Mouse (Mus musculus) yolk sac, embryonic 10.5 days (tissue): Measurements from ENCODE around the gene Tmem143.
"Not testable (repeated sequence)": the region's sequence is repeated elsewhere in the genome, so short reads cannot be mapped to it uniquely, and the experiment has no call there.

ENCODE experiments used
- DNase-seq: peaks from one replicate; pipeline ENCODE4 v3.0.0-alpha.2; 2017; ENCODE audit warnings: low spot score

Tmem143 gene

DNA sequence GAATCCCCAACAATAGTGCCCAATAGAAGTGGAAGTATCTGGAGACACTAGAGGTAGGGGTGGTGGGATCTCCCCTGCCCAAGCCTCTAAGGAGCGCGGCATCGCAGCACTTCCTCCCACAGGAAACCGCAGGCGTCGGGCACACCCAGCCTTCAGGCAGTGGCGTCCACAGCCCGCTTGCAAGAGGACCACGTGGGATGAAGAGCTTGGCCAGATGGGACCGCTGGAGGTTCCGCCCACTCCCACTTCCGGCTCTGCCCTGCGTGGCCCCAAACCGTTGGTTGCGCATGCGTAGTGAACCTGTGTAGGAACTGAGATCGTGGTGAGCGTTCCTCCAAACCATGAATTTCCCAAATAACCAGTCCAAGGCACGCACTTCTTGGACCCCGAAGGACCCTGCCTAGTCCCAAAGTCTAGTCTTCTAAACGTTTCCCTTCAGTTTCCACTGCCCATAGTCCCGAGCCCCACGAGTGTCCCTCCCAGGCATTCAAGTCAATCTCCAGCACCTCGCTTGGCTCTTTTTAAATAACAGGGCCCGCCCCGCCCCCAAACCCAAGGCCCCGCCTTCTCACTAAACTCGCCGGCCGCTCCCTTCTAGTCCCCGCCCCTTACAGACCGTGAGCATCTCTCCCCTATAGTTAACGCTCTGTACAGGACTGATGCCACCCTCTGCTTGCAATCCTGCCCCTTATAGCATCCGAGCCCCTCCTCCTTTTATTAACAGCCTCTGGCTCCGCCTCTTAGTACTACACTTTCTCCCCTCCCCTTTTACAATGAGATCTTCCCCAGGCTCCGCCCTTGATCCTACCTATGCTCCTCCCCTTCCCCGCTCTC lies 26.4 kb downstream of the Tmem143 start:
- DNase-seq, result peak; percentile 91

DNA sequence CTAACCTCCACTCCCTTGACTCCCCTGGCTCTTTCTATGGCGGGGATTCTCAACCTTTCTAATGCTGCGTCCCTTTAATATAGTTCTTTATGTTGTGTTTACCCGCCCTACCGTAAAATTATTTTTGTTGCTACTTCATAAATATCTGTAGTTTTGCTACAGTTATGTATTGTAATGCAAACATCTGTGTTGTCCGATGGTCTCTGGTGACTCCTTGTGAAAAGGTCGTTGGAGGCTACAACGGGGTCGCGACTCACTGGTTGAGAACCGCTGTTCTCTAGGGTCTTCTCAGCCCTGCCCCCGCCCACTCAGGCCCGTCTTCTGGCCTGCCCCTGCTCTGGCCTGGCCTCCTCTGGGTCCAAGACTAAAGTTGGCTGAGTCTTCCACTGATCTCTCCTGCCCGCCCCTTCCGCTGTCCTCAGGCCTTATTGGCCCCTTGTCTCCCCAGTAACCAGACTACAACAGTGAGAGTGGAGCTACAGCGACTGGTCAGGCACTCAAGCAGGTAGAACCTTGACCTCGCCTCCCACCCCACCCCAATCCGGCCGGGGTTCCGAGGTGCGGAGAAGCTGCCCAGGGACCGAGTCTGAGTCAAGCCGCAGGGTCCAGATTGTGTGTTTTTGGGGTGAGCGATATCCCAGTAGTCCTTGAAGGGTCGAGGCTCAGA lies 27.2 kb downstream of the Tmem143 start, which contains the start of gene Ccdc114:
Gene Ccdc114 (plus strand): TSS at position 311 of the 667 bp plus-strand sequence.
- peak; percentile 85 for DNase-seq

DNA sequence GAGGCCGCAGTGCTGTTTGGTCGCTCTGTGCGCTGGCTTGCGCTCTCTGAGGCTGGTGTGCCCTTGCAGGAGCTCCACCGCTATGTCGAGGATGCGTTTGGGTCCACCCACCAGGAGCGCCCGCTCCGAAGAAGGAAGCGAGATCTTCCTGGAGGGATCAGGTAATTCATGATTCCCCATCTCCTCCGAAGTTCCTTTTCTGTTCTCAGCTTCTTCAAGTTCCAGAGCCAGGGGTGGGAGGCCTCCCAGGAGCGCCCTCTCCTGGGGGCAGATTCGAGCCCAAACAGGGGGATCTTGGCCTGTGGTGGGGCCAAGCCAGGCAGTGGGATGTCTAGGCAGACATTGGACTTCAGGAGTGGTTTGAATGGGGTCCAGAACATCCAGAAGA lies 27.7 kb downstream of the Tmem143 start:
- DNase-seq, result no peak

DNA sequence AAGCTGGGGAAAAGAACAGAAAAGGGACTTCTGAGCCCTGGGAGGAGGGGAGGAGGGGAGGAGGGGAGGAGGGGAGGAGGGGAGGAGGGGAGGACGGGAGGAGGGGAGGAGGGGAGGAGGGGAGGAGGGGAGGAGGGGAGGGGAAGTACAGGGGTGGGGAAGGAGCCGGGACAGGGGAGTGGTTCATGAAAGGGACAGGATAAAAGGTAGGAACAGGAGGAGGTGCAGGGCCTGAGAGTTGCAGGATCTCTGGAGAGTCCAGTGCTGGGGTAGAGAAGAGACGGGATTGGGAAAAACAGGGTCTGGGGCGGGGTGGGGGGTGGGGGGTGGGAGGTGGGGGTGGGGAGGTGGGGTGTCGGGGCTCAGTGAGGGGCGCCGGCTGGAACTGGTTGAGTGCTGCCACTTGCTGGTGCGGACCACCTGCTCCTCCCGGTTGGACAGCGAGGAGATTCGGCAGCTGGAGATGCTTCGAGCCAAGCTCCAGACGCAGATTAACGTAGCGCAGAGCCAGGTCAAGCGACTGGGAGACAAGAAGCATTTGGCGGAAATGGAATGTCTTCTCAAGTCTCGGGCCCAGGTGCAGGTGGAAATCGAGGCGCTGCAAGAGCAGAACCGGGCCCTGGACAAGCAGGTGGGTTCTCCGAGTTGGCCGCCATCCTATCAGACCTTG lies 32.0 kb downstream of the Tmem143 start:
- no peak for DNase-seq

DNA sequence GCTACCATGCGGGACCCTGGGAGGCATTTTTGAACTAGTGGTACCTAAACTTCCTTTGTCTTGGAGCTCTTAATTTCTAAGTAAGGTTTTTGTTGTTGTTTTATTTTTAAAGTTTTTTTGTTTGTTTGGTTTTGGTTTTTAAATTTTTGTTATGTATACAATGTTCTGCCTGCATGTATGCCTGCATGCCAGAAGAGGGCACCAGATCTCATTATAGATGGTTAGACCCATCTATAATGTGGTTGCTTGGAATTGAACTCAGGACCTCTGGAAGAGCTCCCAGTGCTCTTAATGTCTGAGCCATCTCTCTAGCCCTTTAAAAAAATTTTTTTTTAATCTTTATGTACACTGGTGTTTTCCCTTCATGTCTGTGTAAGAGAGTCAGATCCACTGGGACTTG lies 32.9 kb downstream of the Tmem143 start:
- no peak for DNase-seq

DNA sequence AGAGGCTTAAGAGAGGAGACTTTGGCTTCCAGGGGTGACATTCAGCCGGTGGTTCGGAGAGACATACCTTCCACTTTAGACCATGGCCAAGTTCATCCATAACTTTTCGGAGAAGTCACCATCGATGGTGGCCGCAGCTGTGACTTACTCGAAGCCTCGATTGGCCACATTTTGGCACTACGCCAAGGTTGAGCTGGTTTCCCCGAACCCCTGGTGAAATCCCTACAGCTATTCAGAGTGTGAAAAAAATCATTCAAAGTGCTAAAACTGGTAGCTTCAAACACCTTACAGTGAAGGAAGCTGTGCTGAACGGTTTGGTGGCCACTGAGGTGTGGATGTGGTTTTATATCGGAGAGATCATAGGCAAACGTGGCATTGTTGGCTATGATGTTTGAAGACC lies 37.0 kb downstream of the Tmem143 start:
- not testable (repeated sequence) for DNase-seq

DNA sequence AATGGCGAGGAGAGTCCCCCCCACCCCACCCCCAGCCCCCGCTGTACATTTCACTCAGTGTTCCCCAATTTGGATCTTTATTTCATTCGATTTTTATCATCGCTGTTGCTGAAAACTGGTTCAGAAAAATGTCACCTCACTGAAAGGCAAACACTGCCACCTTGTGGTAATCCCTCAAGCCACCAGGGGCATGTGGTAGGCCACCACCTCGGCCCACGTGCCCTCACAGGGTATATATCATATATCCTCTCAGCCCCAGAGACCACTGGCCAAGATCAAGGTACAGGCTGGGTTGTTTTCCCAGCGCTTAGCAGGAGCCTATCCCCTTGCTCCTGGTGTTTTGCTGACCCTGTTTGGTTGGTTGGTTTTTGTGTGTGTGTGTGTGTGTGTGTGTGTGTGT lies 38.4 kb downstream of the Tmem143 start:
- no peak for DNase-seq

DNA sequence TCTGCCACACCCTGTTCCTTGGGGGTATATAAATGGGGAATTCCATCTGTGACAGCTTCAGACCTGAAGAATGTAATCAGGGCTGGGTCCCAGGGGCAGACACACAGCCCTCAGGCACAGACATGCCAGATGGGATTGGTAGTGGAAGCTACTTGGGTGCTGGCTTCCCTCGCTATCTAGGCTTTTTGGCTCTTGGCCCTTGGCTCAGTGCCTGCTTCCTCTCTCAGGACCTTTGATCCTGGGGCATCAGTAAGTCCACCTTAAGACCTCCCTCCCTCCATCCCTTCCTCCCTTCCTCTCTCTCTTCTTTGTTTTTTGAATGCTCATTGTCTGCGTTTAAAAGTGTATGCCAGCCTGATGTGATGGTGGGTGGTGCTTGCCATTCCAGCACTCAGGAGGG lies 43.1 kb downstream of the Tmem143 start:
- no peak for DNase-seq

DNA sequence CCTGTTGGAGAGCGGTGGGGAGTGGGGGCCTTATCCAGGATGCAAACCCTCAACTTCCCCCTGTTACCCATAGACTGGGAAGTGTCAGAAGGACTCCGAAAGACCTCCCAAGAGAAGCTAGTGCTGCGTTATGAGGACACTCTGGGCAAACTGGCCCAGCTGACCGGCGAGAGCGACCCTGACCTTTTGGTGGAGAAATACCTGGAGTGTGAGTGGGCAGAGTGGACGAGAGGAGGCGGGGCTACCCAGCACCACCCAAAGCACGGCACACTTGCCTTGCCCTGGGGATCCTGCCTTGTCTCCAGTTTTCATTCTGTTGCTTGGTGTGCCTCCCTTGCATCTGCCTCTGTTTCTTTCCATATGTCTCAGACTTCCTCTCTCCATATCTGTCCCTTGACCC lies 45.2 kb downstream of the Tmem143 start:
- no peak for DNase-seq

DNA sequence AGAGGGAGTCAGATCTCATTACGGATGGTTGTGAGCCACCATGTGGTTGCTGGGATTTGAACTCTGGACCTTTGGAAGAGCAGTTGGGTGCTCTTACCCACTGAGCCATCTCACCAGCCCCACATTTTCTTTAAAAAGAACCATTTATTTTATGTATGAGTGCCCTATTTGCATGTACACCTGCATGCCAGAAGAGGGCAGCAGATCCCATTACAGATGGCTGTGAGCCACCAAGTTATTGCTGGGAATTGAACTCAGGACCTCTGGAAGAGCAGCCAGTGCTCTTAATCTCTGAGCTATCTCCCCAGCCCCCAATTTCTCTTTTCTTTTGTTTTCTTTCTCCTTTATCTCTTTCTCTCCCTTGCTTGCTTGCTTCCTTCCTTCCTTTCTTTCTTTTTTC lies 46.5 kb downstream of the Tmem143 start:
- not testable (repeated sequence) for DNase-seq

DNA sequence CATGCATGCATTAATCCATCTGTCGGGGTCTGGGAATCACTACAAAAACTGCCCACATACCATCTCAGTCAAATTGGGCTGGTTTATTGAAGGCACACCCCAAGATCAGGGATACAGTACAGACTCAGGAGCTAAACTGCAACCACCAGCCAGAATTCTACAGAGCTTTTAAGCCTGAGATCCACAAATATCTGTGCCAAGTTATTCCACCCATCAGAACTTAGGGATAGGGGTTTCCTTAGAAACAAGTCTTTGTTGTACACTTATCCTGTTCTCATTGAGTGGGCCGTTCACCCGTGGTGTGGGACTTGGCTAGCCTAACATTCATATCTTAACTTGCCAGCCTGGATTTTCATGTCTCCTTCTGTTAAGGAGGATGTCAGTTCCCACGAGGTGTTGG lies 52.3 kb downstream of the Tmem143 start:
- DNase-seq, result no peak

DNA sequence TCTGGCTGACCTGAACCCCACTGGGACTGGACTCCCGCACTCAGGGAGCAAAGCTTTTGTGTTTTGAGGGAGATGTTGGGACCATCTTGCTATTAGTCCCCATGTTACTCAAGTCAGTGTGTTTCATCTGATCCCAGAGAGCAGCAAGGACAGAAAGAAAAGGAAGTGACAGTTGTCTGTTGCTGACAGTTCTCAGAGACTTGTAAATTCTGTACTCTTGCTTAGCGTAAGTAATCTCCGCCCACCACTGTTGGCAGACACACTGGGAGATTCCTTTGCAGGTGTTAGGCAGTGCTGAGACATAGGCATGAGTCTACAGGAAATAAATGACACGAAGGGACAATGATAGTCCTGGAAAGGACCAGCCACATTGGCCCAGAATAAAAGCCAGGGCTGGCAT lies 59.9 kb downstream of the Tmem143 start:
- DNase-seq, result no peak
